Mouse (Mus musculus): ENCODE measurements around the gene Rhox4b. TPM values are rescaled to one million over a fixed set of nuclear protein-coding genes. Genes with fewer than 3 reads are reported as not detected.

Rhox4b gene
- not detected for polyA plus RNA-seq (2014; fragmentation: Illumina TruSeq; extraction: RNeasy Lipid Tissue Mini Kit (QIAGEN cat#74804); ENCODE audit: low read depth, low replicate concordance)

GRCm38 (mm10) chrX:37432194-37432593, at the start of gene Rhox4b:
TSS of gene Rhox4b (plus strand) at chrX:37432494.

GRCm38 (mm10) chrX:37390548-37390947, 41.7 kb upstream of the Rhox4b start, which contains the start of gene Rhox4a2:
TSS of gene Rhox4a2 (plus strand) at chrX:37390848.

DNA sequence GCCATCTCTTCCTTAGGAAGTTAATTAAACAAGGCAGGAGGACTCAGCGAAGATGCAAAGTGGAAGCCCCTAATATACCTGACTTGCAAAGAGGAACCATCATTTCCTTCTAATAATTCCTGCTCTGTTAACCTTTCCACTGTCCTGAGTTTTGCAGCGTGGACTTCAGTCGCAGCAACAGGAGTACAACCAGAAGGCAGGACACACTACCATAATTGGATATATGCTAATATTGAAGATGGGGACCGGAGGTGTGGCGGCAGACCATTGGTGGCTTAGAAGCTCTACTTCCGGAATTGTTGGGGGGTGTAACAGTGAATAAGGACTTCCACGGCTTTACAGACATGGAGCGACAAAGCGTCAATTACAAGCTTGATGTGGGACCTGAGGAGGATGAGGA, 20.5 kb upstream of the Rhox4b start, which contains the start of gene Rhox2b:
TSS of gene Rhox2b (plus strand) at position 301 of the 400 bp plus-strand sequence.

DNA sequence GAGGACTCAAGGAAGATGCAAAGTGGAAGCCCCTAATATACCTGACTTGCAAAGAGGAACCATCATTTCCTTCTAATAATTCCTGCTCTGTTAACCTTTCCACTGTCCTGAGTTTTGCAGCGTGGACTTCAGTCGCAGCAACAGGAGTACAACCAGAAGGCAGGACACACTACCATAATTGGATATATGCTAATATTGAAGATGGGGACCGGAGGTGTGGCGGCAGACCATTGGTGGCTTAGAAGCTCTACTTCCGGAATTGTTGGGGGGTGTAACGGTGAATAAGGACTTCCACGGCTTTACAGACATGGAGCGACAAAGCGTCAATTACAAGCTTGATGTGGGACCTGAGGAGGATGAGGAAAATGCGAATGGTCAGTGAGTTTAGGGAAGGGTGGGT, 21.1 kb downstream of the Rhox4b start, which contains the start of gene Rhox2c:
TSS of gene Rhox2c (plus strand) at position 301 of the 400 bp plus-strand sequence.

DNA sequence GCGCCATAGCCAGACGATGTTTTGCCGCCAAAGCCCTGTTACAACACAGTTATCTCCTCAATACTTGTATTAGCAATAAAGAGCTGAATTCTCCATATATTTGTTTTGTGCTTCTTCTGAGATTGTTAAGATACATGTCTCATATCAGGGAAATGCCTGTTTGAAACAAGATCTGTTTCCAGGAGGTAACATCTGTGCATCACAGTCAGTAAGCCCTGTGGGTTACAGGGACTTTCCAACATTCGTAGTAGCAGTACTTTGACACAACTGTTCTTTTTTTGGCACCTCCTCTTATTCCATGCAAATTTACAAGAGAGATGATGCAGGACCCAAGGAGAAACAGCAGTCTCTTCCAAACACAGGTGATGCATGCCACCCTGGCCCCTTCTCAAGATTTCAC, 26.0 kb downstream of the Rhox4b start, which contains the start of gene Rhox3c:
TSS of gene Rhox3c (plus strand) at position 301 of the 400 bp plus-strand sequence.

DNA sequence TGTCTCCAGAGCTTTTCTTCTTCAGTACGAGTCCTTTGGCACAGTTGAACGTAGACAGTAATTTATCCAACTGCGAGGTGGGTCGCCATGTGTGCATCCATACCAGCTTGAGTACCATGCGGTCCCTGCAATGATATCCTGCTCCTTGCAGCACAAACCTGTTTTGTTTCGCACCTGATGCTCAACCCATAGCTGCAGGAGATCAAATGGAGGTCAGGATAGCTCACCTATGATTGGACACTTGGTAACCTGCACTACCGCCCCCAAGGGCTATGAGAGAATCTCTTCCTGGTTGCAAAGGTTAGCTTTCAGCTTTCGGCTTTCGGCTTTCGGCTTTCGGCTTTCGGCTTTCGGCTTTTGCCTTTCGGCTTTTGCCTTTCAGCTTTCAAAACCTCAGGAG, 47.7 kb downstream of the Rhox4b start, which contains the start of gene Rhox4c:
TSS of gene Rhox4c (plus strand) at position 301 of the 400 bp plus-strand sequence.

Other genes with a start within 250 kb of the Rhox4b start
- 548 TPM for gene Ndufa1, start 241.3 kb upstream of the Rhox4b start, polyA plus RNA-seq (2014; fragmentation: Illumina TruSeq; extraction: RNeasy Lipid Tissue Mini Kit (QIAGEN cat#74804); ENCODE audit: low read depth, low replicate concordance)
- 2.7 TPM for gene Rnf113a1, start 241.2 kb upstream of the Rhox4b start, polyA plus RNA-seq (2014; fragmentation: Illumina TruSeq; extraction: RNeasy Lipid Tissue Mini Kit (QIAGEN cat#74804); ENCODE audit: low read depth, low replicate concordance)
- gene Gm9, start 221.5 kb upstream of the Rhox4b start, polyA plus RNA-seq (2014; fragmentation: Illumina TruSeq; extraction: RNeasy Lipid Tissue Mini Kit (QIAGEN cat#74804); ENCODE audit: low read depth, low replicate concordance), result not detected
- gene Rhox1, start 210.2 kb upstream of the Rhox4b start, polyA plus RNA-seq (2014; fragmentation: Illumina TruSeq; extraction: RNeasy Lipid Tissue Mini Kit (QIAGEN cat#74804); ENCODE audit: low read depth, low replicate concordance), result not detected
- not detected for gene Rhox2a, start 187.5 kb upstream of the Rhox4b start, polyA plus RNA-seq (2014; fragmentation: Illumina TruSeq; extraction: RNeasy Lipid Tissue Mini Kit (QIAGEN cat#74804); ENCODE audit: low read depth, low replicate concordance)
- not detected for gene Rhox3a, start 182.6 kb upstream of the Rhox4b start, polyA plus RNA-seq (2014; fragmentation: Illumina TruSeq; extraction: RNeasy Lipid Tissue Mini Kit (QIAGEN cat#74804); ENCODE audit: low read depth, low replicate concordance)
- gene Rhox4a, start 167.2 kb upstream of the Rhox4b start, polyA plus RNA-seq (2014; fragmentation: Illumina TruSeq; extraction: RNeasy Lipid Tissue Mini Kit (QIAGEN cat#74804); ENCODE audit: low read depth, low replicate concordance), result not detected
- not detected for gene Rhox3a2, start 52.5 kb upstream of the Rhox4b start, polyA plus RNA-seq (2014; fragmentation: Illumina TruSeq; extraction: RNeasy Lipid Tissue Mini Kit (QIAGEN cat#74804); ENCODE audit: low read depth, low replicate concordance)
- not detected for gene Rhox4a2, start 41.6 kb upstream of the Rhox4b start, polyA plus RNA-seq (2014; fragmentation: Illumina TruSeq; extraction: RNeasy Lipid Tissue Mini Kit (QIAGEN cat#74804); ENCODE audit: low read depth, low replicate concordance)
- gene Rhox2b, start 20.4 kb upstream of the Rhox4b start, polyA plus RNA-seq (2014; fragmentation: Illumina TruSeq; extraction: RNeasy Lipid Tissue Mini Kit (QIAGEN cat#74804); ENCODE audit: low read depth, low replicate concordance), result not detected
- gene Rhox2c, start 21.2 kb downstream of the Rhox4b start, polyA plus RNA-seq (2014; fragmentation: Illumina TruSeq; extraction: RNeasy Lipid Tissue Mini Kit (QIAGEN cat#74804); ENCODE audit: low read depth, low replicate concordance), result not detected
- not detected for gene Rhox3c, start 26.1 kb downstream of the Rhox4b start, polyA plus RNA-seq (2014; fragmentation: Illumina TruSeq; extraction: RNeasy Lipid Tissue Mini Kit (QIAGEN cat#74804); ENCODE audit: low read depth, low replicate concordance)
- not detected for gene Rhox4c, start 47.8 kb downstream of the Rhox4b start, polyA plus RNA-seq (2014; fragmentation: Illumina TruSeq; extraction: RNeasy Lipid Tissue Mini Kit (QIAGEN cat#74804); ENCODE audit: low read depth, low replicate concordance)
- gene Rhox2d, start 60.9 kb downstream of the Rhox4b start, polyA plus RNA-seq (2014; fragmentation: Illumina TruSeq; extraction: RNeasy Lipid Tissue Mini Kit (QIAGEN cat#74804); ENCODE audit: low read depth, low replicate concordance), result not detected
- gene Rhox4d, start 81.9 kb downstream of the Rhox4b start, polyA plus RNA-seq (2014; fragmentation: Illumina TruSeq; extraction: RNeasy Lipid Tissue Mini Kit (QIAGEN cat#74804); ENCODE audit: low read depth, low replicate concordance), result not detected
- gene Rhox2e, start 98.0 kb downstream of the Rhox4b start, polyA plus RNA-seq (2014; fragmentation: Illumina TruSeq; extraction: RNeasy Lipid Tissue Mini Kit (QIAGEN cat#74804); ENCODE audit: low read depth, low replicate concordance), result not detected
- gene Rhox3e, start 109.5 kb downstream of the Rhox4b start, polyA plus RNA-seq (2014; fragmentation: Illumina TruSeq; extraction: RNeasy Lipid Tissue Mini Kit (QIAGEN cat#74804); ENCODE audit: low read depth, low replicate concordance), result not detected
- gene Rhox4e, start 124.9 kb downstream of the Rhox4b start, polyA plus RNA-seq (2014; fragmentation: Illumina TruSeq; extraction: RNeasy Lipid Tissue Mini Kit (QIAGEN cat#74804); ENCODE audit: low read depth, low replicate concordance), result not detected
- not detected for gene Rhox2f, start 138.9 kb downstream of the Rhox4b start, polyA plus RNA-seq (2014; fragmentation: Illumina TruSeq; extraction: RNeasy Lipid Tissue Mini Kit (QIAGEN cat#74804); ENCODE audit: low read depth, low replicate concordance)
- gene Rhox3f, start 148.5 kb downstream of the Rhox4b start, polyA plus RNA-seq (2014; fragmentation: Illumina TruSeq; extraction: RNeasy Lipid Tissue Mini Kit (QIAGEN cat#74804); ENCODE audit: low read depth, low replicate concordance), result not detected
- gene Rhox4f, start 175.2 kb downstream of the Rhox4b start, polyA plus RNA-seq (2014; fragmentation: Illumina TruSeq; extraction: RNeasy Lipid Tissue Mini Kit (QIAGEN cat#74804); ENCODE audit: low read depth, low replicate concordance), result not detected
- not detected for gene Rhox3g, start 196.1 kb downstream of the Rhox4b start, polyA plus RNA-seq (2014; fragmentation: Illumina TruSeq; extraction: RNeasy Lipid Tissue Mini Kit (QIAGEN cat#74804); ENCODE audit: low read depth, low replicate concordance)
- not detected for gene Rhox2g, start 211.0 kb downstream of the Rhox4b start, polyA plus RNA-seq (2014; fragmentation: Illumina TruSeq; extraction: RNeasy Lipid Tissue Mini Kit (QIAGEN cat#74804); ENCODE audit: low read depth, low replicate concordance)
- gene Rhox4g, start 218.8 kb downstream of the Rhox4b start, polyA plus RNA-seq (2014; fragmentation: Illumina TruSeq; extraction: RNeasy Lipid Tissue Mini Kit (QIAGEN cat#74804); ENCODE audit: low read depth, low replicate concordance), result not detected
- gene Rhox3h, start 236.3 kb downstream of the Rhox4b start, polyA plus RNA-seq (2014; fragmentation: Illumina TruSeq; extraction: RNeasy Lipid Tissue Mini Kit (QIAGEN cat#74804); ENCODE audit: low read depth, low replicate concordance), result not detected
- not detected for gene Rhox2h, start 240.8 kb downstream of the Rhox4b start, polyA plus RNA-seq (2014; fragmentation: Illumina TruSeq; extraction: RNeasy Lipid Tissue Mini Kit (QIAGEN cat#74804); ENCODE audit: low read depth, low replicate concordance)